21 mouse cellular contexts compared by ENCODE assay signal in genomic region chr9:56562440-56562839, GRCm38 (mm10).
DNase-seq lines count a peak whose midpoint lies in the region; ATAC-seq and TF ChIP-seq lines count a peak whose summit lies in the region.
"Had no signal": no experiment of that assay in that cellular context is flagged by ENCODE, and none has a peak within 500 bp of the region (broad histone marks: within the 10 kb centered on the region; RNA-seq: fewer than 3 reads in every experiment).

No protein-coding gene starts in this region.

- no peak overlapping the region for H3K4me2 ChIP-seq in liver, postnatal 0 days (ENCODE audit: low read depth, low read length)
- no peak overlapping the region for H3K4me2 ChIP-seq in intestine, postnatal 0 days (replicated peaks; ENCODE audit: low read depth)
- H3K4me2 ChIP-seq: embryonic facial prominence, embryonic 15.5 days; heart, embryonic 12.5 days; hindbrain, embryonic 14.5 days had no signal

- H3K27me3 ChIP-seq in splenic B cell, adult 2 months (ENCODE audit: control insufficient read depth, insufficient read depth, low read length, poor library complexity, severe bottlenecking) = no peaks in the 10 kb centered on the region
- no peaks in the 10 kb centered on the region for H3K27me3 ChIP-seq in liver, postnatal 0 days (ENCODE audit: insufficient read depth, low read length)
- H3K27me3 ChIP-seq in intestine, postnatal 0 days (replicated peaks; ENCODE audit: control insufficient read depth, insufficient read depth, low read length) = 0 out of 2 replicates have a peak, but pooled peaks cover 3% of the 10 kb centered on the region
- H3K27me3 ChIP-seq: embryonic facial prominence, embryonic 15.5 days; heart, embryonic 12.5 days; Patski had no signal

- WGBS in liver, postnatal 0 days (ENCODE audit: insufficient replicate concordance) = 57% methylated on average over 7 of the region's 7 CpGs
- WGBS in intestine, postnatal 0 days = 59% methylated on average over 7 of the region's 7 CpGs

- DNase-seq in A20 (ENCODE audit: low read depth, low spot score) (peak; percentile 26), ES-CJ7 (ENCODE audit: low read depth, low spot score) (peak; percentile 60), WW6 (ENCODE audit: low read depth, low spot score) (peak; percentile 9)
- DNase-seq in splenic B cell, adult 2 months (ENCODE audit: low read depth, low spot score) = peak; percentile 8
- DNase-seq in liver, postnatal 0 days = no peak
- DNase-seq: adrenal gland, postnatal 25 days; cerebellum, adult 2 months; cerebellum, postnatal 14 days; embryo, embryonic 11 days; gastrocnemius, adult 2 months; gastrocnemius, postnatal 25 days had no signal

- no peak for ATAC-seq in liver, postnatal 0 days
- no peak for ATAC-seq in intestine, postnatal 0 days
- ATAC-seq: forebrain, embryonic 14.5 days; intestine, embryonic 16.5 days; Patski had no signal

- TF ChIP-seq CTCF in liver, postnatal 0 days (IDR thresholded peaks at IDR 0.05; ENCODE audit: low read depth) = no peak
- TF ChIP-seq CTCF in intestine, postnatal 0 days (IDR thresholded peaks at IDR 0.05; ENCODE audit: low read depth) = no peak

- H3K27ac ChIP-seq in liver, postnatal 0 days (ENCODE audit: low read depth) = no peak overlapping the region
- H3K27ac ChIP-seq in intestine, postnatal 0 days (ENCODE audit: low read depth, low read length) = no peak overlapping the region
- H3K27ac ChIP-seq: embryonic facial prominence, embryonic 15.5 days; forebrain, embryonic 10.5 days; gastrocnemius, adult 2 months; hindbrain, embryonic 10.5 days; hindbrain, embryonic 14.5 days had no signal

- H3K4me1 ChIP-seq in liver, postnatal 0 days (ENCODE audit: insufficient read depth) = no peaks in the 10 kb centered on the region
- H3K4me1 ChIP-seq in intestine, postnatal 0 days (replicated peaks; ENCODE audit: control insufficient read depth, insufficient read depth, low read length) = peaks cover 2% of the 10 kb centered on the region
- H3K4me1 ChIP-seq: embryonic facial prominence, embryonic 15.5 days had no signal

- H3K9ac ChIP-seq in liver, postnatal 0 days (replicated peaks) = no peak overlapping the region
- H3K9ac ChIP-seq in intestine, postnatal 0 days (ENCODE audit: low read depth, low read length) = no peak overlapping the region
- H3K9ac ChIP-seq: embryonic facial prominence, embryonic 15.5 days; heart, embryonic 12.5 days; hindbrain, embryonic 14.5 days had no signal

- H3K9me3 ChIP-seq in liver, postnatal 0 days (ENCODE audit: low read length) = no peaks in the 10 kb centered on the region
- no peaks in the 10 kb centered on the region for H3K9me3 ChIP-seq in intestine, postnatal 0 days (ENCODE audit: control insufficient read depth)
- H3K9me3 ChIP-seq: embryonic facial prominence, embryonic 15.5 days; forebrain, embryonic 10.5 days; heart, embryonic 12.5 days; hindbrain, embryonic 10.5 days had no signal

- no peak overlapping the region for H3K4me3 ChIP-seq in liver, postnatal 0 days (ENCODE audit: low read depth, low read length)
- no peak overlapping the region for H3K4me3 ChIP-seq in intestine, postnatal 0 days (ENCODE audit: low read depth, low read length)
- H3K4me3 ChIP-seq: embryonic facial prominence, embryonic 15.5 days; erythroblast, embryonic 14.5 days; forebrain, embryonic 10.5 days; gastrocnemius, adult 2 months; heart, embryonic 12.5 days; hindbrain, embryonic 10.5 days had no signal

- H3K36me3 ChIP-seq in splenic B cell, adult 2 months (ENCODE audit: control insufficient read depth, insufficient read depth, low read length, poor library complexity, severe bottlenecking) = no peaks in the 10 kb centered on the region
- H3K36me3 ChIP-seq in liver, postnatal 0 days (replicated peaks; ENCODE audit: insufficient read depth, low read length) = no peaks in the 10 kb centered on the region
- H3K36me3 ChIP-seq in intestine, postnatal 0 days (ENCODE audit: control insufficient read depth, insufficient read depth) = no peaks in the 10 kb centered on the region
- H3K36me3 ChIP-seq: embryonic facial prominence, embryonic 15.5 days; forebrain, embryonic 10.5 days; heart, embryonic 12.5 days; hindbrain, embryonic 10.5 days had no signal

- no peak for TF ChIP-seq EP300 in liver, postnatal 0 days (IDR thresholded peaks at IDR 0.05; ENCODE audit: low read depth)
